Mouse (Mus musculus) fat pad, adult 2 months (tissue): Measurements from ENCODE around the gene Grid1.

Source experiments
- DNase-seq: peaks from one replicate; pipeline ENCODE4 v3.0.0-alpha.2; 2011; ENCODE audit warnings: low read depth, low spot score; ENCODE audit errors: extremely low read depth

The Grid1 gene

DNA sequence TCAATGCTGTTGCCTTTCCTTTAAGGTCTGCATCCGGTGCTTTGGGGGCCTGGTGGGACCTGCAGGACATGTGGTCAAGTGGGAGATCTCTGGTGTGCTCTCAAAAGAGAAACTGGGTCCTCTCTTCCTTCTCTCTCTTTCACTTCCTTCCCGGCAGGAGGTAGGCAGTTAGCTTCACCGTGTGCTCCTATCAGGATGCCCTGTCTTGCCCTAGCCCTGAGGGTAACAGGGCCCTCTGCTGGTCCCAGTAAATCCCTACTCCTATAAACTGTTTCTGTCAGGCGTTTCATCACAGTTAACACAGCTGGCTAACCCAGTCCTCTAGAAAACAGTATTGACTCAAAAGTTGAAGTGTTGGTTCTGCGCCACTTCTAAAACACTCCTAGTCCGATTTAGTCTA is 9.9 kb downstream of the Grid1 start:
- DNase-seq = no peak

DNA sequence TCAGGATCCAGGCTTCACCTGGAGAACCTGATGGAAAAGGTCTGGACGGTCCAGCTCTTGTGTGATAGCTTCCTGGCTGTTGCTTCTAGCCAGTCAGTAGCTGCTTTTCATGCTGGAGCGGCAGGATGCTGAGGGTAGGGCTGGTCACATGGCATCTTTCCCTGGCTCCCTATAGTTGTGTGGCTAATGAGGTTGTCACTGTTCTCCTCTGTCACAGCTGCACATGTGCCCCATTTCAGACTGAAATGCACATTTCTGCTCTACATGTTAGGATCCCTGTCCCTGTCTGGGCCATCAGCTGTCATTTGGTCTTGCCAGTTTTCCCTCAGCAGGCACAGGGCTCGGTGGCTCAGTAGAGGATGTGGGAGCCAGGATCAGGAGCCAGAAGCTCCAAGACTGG is 17.2 kb downstream of the Grid1 start:
- no peak for DNase-seq

DNA sequence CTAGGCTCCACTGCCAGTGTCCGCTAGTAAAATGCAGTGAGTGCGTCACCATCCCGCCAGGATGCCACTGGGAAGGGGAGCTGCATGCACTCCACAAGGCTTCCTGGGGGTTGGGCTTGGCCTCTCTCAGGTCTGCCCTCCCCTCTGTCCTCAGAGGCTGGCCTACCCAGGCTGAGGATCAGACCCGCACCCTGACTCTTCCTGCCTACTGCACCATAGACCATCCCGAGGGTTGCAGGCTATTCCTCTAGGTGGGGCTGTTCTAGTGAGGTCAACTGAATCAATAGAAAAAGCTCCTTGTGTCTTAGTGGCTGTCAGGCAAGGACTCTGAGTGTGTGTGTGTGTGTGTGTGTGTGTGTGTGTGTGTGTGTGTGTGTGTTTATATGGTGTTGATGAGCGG is 19.1 kb downstream of the Grid1 start:
- no peak for DNase-seq

DNA sequence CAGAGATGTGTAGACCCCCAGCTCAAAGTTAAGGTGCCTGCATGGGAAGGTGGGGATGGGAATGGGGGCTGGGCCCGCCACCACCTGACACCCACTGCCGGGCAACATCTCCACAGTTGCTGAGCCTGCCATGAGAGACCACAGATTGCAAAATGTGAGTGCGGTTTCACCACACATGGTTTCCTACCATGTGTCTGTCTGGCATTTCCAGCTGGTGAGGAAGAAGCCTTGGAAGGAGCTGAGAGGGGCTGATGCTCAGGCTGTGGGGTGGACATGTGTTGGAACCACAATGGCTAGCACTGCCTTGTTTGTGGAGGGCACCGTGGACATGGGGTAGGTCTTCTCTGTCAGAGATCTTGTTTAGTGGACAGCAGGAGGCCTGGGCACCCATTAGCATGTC is 20.0 kb downstream of the Grid1 start:
- no peak for DNase-seq

DNA sequence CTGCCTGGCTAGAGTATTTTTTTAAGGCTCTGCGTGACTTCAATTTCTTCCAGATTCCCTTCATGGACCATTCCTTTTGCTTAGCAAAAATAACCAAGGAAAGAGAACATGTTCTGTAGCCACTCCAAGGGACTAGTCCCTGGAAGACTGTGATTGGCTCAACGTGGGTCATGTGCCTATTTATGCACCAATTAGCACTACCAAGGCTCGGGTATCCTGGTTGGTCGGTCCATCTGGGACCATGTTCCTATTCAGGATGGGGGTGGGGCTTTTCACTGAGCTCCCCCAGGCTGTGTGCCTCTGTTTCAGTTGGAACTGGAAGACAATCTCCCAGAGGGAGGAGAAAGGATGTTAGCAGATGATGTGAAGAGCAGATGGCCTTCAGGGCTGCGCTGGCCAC is 23.7 kb downstream of the Grid1 start:
- DNase-seq = no peak

DNA sequence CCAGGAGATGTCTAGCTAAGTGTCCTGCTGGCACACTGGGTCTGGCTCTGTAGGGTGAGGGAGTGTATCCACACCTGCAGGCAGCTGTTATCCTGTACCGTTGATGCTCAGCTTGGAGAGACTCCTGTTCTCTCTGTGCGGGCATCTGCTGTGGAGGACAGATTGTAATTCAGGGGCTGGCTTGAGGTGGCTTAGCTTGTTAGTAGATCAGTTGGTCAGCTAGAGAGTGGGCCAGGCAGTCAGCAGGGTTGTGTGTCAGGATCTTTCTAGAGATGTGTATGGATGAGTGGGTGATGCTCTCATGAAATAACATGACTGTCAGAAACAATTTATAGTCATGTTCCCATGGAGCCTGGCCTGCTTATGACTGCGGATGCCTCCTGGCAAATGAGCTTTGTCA is 24.3 kb downstream of the Grid1 start:
- no peak for DNase-seq

DNA sequence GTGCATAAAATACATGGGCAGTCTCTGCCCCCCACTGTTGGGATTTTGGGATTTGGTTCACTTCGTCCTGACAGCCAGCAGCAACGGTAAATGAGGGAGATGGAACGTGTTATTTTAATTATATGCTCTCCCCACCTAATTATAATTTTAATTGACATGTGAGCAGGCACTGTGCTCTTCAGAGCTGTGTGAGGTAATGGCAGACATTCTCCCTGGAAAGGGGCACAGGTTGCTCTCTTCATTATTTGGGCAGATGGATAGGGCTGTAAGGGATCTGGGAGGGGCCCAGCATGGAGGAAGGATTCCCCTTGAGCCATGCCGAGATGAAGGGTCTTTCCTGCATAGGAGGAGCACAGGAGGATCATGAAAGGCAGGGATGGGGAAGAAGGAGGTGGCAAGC is 26.9 kb downstream of the Grid1 start:
- DNase-seq = no peak

DNA sequence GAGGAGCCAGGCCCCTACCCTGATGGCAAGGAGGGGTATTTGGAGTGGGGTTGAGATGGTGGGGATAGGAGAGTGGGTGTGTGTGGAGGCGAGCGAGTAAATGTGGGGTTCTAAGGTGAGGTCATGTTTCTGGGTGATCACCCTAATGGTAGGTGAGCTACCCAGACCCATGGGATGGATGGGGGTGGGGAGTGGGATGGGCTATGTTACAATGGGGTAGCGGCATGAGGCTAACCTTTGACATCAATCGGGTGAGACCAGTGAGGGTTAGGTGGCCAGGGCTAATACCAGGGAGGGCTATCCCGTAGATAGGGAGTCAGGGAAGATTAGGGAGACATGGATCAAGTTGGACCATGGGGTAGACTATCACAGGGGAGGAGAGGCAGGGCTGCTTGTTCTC is 27.7 kb downstream of the Grid1 start:
- no peak for DNase-seq

DNA sequence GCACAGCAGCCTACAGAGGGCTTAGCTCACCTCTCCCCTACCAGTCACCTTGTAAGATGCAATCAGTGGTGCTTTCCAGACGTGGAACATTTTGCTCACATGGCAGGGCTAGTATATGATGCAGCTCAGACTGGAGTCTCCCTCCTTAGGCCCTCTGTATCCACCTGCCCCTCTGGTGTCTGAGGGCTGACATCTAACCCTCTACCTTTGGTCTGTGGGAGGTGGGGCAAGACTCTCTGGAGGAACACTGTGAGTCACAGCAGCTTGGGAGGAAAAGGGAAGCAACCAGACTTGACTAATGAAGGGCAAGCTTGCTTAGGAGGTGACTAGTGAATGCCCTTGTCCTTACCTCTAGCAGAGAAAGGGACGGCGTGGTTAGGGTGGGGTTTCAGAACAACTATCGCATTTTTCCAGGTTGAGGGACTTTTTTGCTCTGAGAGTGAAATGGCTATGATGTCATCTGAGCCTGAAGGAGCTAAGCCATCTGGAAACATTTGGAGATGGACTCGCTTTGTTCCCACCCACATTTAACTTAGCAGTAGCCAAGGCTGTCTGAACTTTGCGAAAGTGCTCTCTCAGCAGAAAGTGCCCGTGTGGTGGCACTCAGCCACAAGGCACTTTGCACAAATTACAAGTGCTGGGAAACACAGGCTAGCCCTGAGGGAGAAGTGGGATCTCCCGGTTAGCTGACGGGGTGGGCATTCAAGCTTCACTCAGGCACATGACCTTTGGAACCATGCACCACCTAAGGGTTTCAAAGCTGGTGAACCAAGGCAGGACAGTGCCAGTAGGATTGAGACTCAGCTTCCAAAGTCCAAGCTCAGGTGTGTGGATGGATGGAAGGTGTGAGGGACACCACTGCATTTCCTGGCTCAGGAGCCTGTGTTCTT is 41.2 kb downstream of the Grid1 start:
- DNase-seq = no peak

DNA sequence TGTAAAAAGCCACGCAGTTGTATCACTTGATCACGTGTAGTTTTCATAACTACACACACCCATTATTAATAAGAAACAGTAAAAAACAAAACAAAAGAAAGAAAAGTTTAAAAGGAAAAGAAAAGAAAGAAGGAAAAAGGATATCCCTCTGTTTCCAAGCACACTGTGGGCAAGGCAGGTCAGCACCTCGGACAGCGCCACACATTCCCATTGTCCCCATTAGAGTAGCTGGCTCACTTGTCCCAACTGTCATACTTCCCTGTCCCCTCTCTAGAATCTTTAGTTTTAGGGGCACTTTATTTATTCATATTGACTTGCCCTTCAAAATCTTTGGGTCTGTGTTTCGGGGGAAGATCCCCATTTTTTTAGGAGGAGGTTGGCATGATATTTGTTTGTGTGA is 47.4 kb downstream of the Grid1 start:
- DNase-seq = no peak

DNA sequence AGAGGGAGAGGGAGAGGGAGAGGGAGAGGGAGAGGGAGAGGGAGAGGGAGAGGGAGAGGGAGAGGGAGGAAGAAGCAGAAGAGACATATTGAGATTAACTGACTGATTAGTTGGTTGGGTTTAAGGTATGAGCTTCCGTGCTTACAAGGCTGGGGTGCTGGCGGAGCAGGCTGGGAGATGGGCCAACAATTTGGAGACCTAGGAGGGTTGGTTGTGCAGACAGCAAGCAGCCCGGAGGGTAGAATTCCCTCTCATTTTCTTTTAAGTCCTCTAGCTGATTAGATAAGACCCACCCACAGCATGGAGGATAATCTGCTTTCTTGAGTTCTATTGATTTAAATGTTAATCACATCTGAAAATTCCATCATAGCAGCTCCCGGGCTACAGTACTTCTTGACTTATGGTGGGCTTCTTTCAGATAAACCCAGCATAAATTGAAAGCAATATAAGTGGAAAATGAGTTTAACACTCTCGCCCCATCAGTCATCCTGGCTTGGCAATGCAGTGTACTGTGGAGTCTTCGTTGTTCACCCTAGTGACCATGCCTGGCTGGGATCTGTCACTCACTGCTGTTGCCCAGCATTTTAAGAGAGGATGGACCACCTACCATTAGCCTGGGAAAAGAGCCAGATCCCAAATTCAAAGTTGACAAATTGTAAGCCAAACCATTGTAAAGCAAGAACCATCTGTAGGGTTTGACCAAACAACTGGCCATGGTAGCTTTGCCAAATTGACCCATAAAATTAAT is 48.8 kb downstream of the Grid1 start:
- DNase-seq = no peak

DNA sequence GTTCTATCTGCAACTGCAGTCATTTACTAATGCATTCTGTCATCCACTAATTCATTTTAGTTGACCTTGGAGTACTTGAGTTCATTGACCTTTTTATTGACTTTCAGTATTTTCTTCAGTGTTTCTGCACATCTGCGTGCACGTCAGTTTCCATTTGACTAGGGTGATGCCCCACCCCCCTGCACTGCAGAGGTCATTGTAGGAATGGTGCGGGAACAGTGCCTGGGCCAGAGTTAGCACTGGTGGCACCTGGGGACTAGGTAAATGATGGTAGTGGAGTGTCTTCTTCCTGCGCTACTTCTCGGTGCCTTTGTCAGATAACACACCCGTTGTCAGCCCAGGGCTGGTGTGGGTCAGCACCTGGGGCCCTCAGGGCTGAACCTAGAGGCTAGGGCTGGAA is 60.1 kb downstream of the Grid1 start:
- DNase-seq = no peak

DNA sequence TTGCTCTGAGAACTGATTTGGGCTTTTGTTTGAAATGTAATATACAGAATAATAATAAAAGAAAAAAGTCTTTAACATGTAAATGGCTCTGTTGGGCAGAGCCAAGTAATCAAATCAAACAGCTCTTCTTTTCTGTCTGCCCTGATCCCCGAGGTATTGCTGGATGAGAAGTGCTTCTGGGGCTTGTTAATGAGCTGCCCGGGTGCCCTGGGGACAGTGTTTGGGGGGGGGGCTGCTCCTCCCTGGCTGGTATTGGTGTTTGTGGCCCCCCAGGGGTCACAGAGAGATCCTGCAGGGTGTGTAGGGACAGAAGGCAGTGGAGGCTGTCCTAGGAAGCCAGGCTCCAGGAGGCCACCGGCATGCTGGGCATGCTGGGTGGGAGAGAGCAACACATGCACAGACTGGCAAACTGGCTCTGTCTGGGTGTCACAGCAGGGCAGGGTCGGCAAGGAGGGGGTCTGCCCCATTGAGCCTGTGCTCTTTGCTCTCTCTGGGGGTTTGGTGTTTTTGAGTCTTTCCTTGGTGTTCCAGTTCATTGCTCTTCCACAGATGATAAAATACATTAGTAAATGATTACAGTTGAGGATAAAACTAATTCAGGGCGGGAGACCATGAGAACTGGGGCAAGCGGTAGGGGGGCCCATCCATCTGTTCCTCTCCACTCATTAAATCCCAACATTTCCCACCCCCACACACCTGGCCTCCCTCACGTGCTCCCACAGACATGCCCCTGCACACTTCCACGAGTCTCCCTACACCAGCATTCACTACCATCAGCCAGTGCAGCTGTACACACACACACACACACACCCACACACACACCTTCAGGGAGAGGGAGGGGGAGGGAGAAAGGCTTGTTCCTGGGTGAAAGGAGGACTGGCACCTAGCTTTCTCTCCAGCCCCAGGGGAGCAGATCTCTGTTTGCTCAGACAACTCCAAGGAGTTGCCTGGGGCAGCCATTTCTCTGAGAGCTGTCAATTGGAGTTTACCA is 60.8 kb downstream of the Grid1 start:
- no peak for DNase-seq

DNA sequence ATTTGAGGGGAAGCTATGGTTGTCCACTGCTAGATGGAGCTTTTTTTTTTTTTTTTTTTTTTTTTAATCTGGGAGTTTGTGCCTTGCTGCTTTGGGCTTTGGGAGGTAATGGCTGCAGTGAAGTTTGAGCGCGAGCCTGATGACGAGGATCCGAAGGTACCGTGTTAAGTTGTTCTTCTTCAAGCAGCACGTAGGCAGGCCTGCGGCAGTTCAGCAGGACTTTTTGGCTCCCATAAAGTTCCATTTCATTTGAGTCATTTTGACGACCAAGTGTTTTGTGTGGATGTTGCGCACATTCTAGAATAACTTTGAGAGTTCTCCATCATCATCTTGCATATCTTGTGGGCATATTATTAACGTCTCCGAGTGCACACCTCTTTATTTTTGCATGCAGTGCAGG is 64.3 kb downstream of the Grid1 start:
- no peak for DNase-seq

DNA sequence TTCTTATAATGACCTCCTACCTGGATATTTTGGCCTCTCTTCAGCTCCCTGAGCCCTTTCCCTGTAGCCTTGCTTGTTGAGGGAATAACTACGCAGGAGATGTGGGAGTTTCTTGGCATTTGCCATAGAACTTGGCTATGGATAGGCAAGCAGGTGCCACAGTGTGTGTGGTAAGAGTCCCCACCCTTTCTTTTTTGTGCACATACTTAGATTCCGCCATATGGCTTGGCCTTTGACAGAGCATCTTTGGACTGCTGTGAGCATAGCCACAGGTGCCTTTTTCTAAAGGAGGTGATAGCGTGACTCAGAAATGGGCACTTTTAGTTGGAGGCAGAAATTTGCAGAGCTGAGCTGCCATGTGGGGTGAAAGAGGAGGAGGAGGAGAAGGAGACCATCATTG is 64.7 kb downstream of the Grid1 start:
- DNase-seq = no peak

DNA sequence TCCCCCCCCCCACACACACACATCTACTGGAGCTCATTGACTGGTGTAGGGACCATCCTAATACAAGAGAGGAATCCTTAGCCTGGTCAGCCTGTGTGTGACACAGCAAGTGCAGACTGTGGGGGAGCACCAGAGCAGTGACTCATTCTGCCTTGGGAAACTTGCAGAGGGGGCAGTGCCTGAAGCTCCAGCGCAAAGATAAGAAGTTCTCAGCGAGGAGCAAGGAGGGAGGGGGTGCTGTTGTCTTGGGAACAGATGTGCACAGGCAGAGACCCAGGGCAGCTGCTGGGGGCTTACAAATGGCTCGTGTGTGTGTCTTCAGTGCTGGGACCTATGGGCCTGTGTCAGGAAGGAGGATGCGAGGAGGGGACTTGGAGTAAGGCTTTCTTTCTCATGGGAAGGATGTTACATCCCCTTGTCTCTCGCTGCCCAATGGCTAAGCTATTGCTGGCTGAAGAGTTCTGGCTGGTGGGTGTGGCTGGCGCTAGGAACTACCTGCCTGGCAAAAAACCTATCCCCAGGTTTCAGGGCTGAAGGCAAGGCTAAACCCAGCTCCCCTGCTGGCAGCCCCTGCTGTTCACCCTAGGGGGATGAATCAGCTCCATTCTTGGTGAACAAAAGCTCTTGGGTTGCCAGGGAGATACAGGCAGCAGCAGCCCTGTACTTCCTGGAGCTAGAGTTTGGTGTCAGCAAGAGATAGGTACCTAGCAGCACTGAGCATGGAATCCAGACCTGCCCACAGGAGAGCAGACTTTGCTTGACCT is 72.0 kb downstream of the Grid1 start:
- no peak for DNase-seq

DNA sequence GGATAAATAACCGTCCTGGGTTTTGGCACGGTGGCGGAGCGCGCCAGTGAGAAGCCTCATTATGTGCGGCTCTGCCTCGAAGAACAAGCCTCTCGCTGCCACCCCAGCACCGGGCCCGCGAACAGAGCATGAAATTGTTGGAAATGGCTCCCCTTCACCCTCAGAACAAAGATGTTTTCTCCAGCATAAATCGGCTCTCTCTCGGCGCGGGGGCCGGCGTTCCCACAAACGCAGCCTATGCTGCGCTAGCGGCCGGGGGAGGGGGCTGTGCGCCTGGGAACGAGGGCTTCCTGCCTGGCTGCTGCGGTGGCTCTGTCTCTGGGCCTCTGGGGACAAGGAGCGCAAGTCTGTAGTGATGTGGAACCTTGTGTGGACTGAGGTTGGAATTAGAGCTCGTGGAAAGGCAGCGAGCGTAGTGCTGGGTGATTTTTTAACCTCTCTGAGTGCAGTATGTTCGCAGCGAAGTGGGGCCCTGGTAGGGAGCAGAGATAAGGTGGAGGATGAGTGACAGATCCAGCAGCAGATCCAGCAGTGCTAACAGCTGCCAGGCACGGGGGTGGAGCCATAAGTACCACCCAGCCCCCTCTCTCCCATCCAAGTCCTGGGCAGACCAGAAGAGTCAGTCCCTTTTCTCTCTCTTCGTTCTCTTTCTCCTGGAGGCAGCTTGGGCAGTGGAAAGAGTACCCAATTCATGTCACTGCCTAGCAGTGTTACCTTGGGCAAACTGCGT is 76.5 kb downstream of the Grid1 start:
- no peak for DNase-seq

DNA sequence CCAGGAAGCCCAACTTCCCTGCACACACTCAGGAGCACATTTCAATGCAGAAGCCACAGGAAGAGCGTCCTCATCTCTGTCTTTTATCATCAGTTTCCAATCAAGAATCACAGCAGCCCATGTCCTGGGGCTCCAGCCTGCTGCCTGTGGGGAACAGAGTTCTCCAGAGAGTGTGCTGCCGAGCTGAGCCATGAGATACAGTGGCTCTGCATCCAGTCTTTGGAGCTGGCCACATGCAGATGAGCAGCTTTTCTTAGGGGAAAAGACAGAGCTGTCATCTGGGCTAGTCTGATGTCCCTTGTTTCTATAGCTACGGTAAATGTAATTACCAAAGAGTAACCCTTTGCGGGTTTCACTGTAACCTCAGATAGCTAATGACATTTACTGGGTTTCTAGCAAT is 83.9 kb downstream of the Grid1 start:
- no peak for DNase-seq

DNA sequence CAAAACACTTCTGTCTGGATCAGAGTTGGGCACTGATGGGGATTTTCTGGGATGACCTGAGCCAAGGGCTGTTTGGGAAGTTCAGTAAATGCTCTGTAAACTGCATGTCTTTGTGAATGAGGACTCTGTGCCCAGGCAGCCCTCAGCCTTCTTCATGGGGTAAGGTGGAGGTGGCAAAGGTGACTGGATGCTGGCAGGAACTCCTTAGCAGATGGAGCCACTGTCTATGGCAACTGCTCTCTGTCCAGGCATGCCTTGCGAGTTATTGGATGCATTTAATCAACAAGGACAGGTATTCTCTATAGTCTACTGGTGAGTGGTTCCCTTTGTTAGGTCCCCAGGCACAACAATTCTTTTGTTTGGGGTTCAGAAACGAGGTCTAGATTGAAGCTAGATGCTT is 85.8 kb downstream of the Grid1 start:
- no peak for DNase-seq

DNA sequence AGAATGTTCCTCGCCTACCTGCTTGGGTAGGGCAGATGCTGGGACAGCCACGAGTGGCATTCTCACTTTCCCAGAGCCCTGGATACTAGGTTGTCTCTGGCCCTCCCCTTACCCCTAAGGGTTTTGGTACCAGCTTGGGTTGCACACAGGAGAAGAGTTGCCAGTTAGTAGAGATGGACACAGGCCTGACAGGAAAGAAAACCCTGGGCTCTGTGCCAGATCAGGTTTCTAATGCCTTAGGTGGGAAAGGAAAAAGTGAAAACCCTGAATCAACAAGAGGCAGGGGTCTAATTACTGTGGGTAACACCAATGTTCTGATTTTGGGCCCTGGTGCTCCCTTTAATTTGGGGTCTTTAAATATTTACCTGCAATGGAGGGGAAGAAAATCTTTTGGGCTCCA is 88.5 kb downstream of the Grid1 start:
- no peak for DNase-seq
